Comparison of ENCODE assay signal across 25 mouse cellular contexts in genomic region chr17:86533549-86533851, GRCm38 (mm10). TPM values are rescaled to one million over a fixed set of nuclear protein-coding genes. Genes with fewer than 3 reads are reported as not detected.
"Had no signal": no experiment of that assay in that cellular context is flagged by ENCODE, and none has a peak within 500 bp of the region (broad histone marks: within the 10 kb centered on the region; RNA-seq: fewer than 3 reads in every experiment).

No protein-coding gene starts in this region.

- H3K27ac ChIP-seq: kidney, postnatal 0 days; limb, embryonic 10.5 days; limb, embryonic 13.5 days; liver, embryonic 12.5 days; liver, embryonic 15.5 days; midbrain, embryonic 13.5 days; neural tube, embryonic 13.5 days; stomach, embryonic 15.5 days had no signal

- H3K9me3 ChIP-seq: limb, embryonic 10.5 days; limb, embryonic 13.5 days; liver, embryonic 12.5 days; liver, embryonic 15.5 days; megakaryocyte, embryonic 14.5 days; midbrain, embryonic 10.5 days; midbrain, embryonic 13.5 days; neural tube, embryonic 13.5 days; stomach, embryonic 15.5 days had no signal

- H3K4me2 ChIP-seq: limb, embryonic 13.5 days; liver, embryonic 12.5 days; liver, embryonic 15.5 days; lung, embryonic 14.5 days; midbrain, embryonic 13.5 days; neural tube, embryonic 13.5 days; stomach, embryonic 15.5 days had no signal

- H3K9ac ChIP-seq: limb, embryonic 13.5 days; liver, embryonic 12.5 days; liver, embryonic 15.5 days; lung, embryonic 14.5 days; midbrain, embryonic 13.5 days; neural tube, embryonic 13.5 days; stomach, embryonic 15.5 days had no signal

- H3K36me3 ChIP-seq: limb, embryonic 10.5 days; limb, embryonic 13.5 days; liver, embryonic 12.5 days; liver, embryonic 15.5 days; midbrain, embryonic 10.5 days; midbrain, embryonic 13.5 days; neural tube, embryonic 13.5 days; stomach, embryonic 15.5 days had no signal

- H3K27me3 ChIP-seq: limb, embryonic 13.5 days; liver, embryonic 12.5 days; liver, embryonic 15.5 days; midbrain, embryonic 13.5 days; neural tube, embryonic 13.5 days; stomach, embryonic 15.5 days had no signal

- DNase-seq: layer of hippocampus, adult 9-11 months; lung, embryonic 14.5 days; retina, postnatal 1 day; right cerebral cortex, postnatal 25 days; spleen, adult 18-20 months; thymus, postnatal 25 days had no signal

- ATAC-seq: liver, embryonic 12.5 days; lung, postnatal 0 days; midbrain, embryonic 13.5 days; midbrain, embryonic 16.5 days had no signal

- H3K4me3 ChIP-seq: layer of hippocampus, adult 2 months; limb, embryonic 10.5 days; limb, embryonic 13.5 days; liver, embryonic 12.5 days; liver, embryonic 15.5 days; megakaryocyte, embryonic 14.5 days; midbrain, embryonic 10.5 days; midbrain, embryonic 13.5 days; myocyte; neural tube, embryonic 13.5 days; stomach, embryonic 15.5 days had no signal

RNA-seq across cellular contexts. Expression of gene Gm10309, which starts 28.5 kb away (rescaled TPM):
- total RNA-seq: layer of hippocampus, adult 2 months; layer of hippocampus, postnatal 25 days; left cerebral cortex, adult 18-20 months; left cerebral cortex, postnatal 25 days; monocyte, adult 5-6 weeks; neutrophil, adult 5-6 weeks had no signal
- polyA plus RNA-seq: liver, embryonic 15.5 days had no signal
